13 mouse cellular contexts compared by ENCODE assay signal in genomic region chr7:133162131-133162530, GRCm38 (mm10). TPM values are rescaled to one million over a fixed set of nuclear protein-coding genes. Genes with fewer than 3 reads are reported as not detected.
DNase-seq lines count a peak whose midpoint lies in the region; ATAC-seq and TF ChIP-seq lines count a peak whose summit lies in the region.
"Had no signal": no experiment of that assay in that cellular context is flagged by ENCODE, and none has a peak within 500 bp of the region (broad histone marks: within the 10 kb centered on the region; RNA-seq: fewer than 3 reads in every experiment).

No protein-coding gene starts in this region.

- WGBS in kidney, embryonic 14.5 days: 48% methylated on average over 2 of the region's 2 CpGs
- WGBS in lung, embryonic 16.5 days: 30% methylated on average over 2 of the region's 2 CpGs
- WGBS in embryonic facial prominence, embryonic 15.5 days: 46% methylated on average over 2 of the region's 2 CpGs

- no peaks in the 10 kb centered on the region for H3K36me3 ChIP-seq in kidney, embryonic 14.5 days (ENCODE audit: control insufficient read depth, insufficient read depth, low read length)
- H3K36me3 ChIP-seq in lung, embryonic 16.5 days (ENCODE audit: control insufficient read depth, insufficient read depth, low read length): no peaks in the 10 kb centered on the region
- H3K36me3 ChIP-seq in embryonic facial prominence, embryonic 15.5 days: no peaks in the 10 kb centered on the region
- no peaks in the 10 kb centered on the region for H3K36me3 ChIP-seq in myocyte (ENCODE audit: control insufficient read depth, insufficient read depth)

- no peak overlapping the region for H3K4me2 ChIP-seq in kidney, embryonic 14.5 days (replicated peaks; ENCODE audit: low read depth, low read length)
- no peak overlapping the region for H3K4me2 ChIP-seq in lung, embryonic 16.5 days (ENCODE audit: low read depth, low read length)
- no peak overlapping the region for H3K4me2 ChIP-seq in embryonic facial prominence, embryonic 15.5 days (replicated peaks)
- H3K4me2 ChIP-seq in myocyte (ENCODE audit: low read depth): peak overlapping the region; percentile 42
- H3K4me2 ChIP-seq: forebrain, embryonic 13.5 days had no signal

- no peak for TF ChIP-seq POLR2A in myocyte (IDR thresholded peaks at IDR 0.05; ENCODE audit: insufficient read length, low read depth)

- no peak for ATAC-seq in kidney, embryonic 14.5 days (ENCODE audit: low FRiP score, low TSS enrichment)
- peak; percentile 58 for ATAC-seq in lung, embryonic 16.5 days (ENCODE audit: low read depth)
- ATAC-seq in embryonic facial prominence, embryonic 15.5 days (ENCODE audit: insufficient number of reproducible peaks, low FRiP score, low TSS enrichment, low read depth): 0 out of 2 replicates have a peak, but pooled peaks have one; percentile 29
- ATAC-seq: forebrain, embryonic 13.5 days had no signal

- no peaks in the 10 kb centered on the region for H3K27me3 ChIP-seq in kidney, embryonic 14.5 days (ENCODE audit: control insufficient read depth, insufficient read depth, low read length)
- no peaks in the 10 kb centered on the region for H3K27me3 ChIP-seq in lung, embryonic 16.5 days (ENCODE audit: control insufficient read depth, insufficient read depth, low read depth, low read length)
- no peaks in the 10 kb centered on the region for H3K27me3 ChIP-seq in embryonic facial prominence, embryonic 15.5 days
- no peaks in the 10 kb centered on the region for H3K27me3 ChIP-seq in myocyte (ENCODE audit: control insufficient read depth, insufficient read depth, insufficient read length)
- H3K27me3 ChIP-seq: forebrain, embryonic 13.5 days had no signal

- H3ac ChIP-seq in myocyte (ENCODE audit: control insufficient read depth, insufficient read length): no peak overlapping the region

- H3K4me1 ChIP-seq in kidney, embryonic 14.5 days (ENCODE audit: control insufficient read depth, insufficient read depth, low read length): peaks cover 3% of the 10 kb centered on the region; the same call in 1 of the 2 replicates
- H3K4me1 ChIP-seq in lung, embryonic 16.5 days (replicated peaks; ENCODE audit: control insufficient read depth, insufficient read depth, low read length): peaks cover 21% of the 10 kb centered on the region
- peaks cover 9% of the 10 kb centered on the region; the same call in 1 of the 2 replicates for H3K4me1 ChIP-seq in embryonic facial prominence, embryonic 15.5 days

- H3K4me3 ChIP-seq in kidney, embryonic 14.5 days (ENCODE audit: low read length): no peak overlapping the region
- no peak overlapping the region for H3K4me3 ChIP-seq in lung, embryonic 16.5 days (ENCODE audit: low read length)
- no peak overlapping the region for H3K4me3 ChIP-seq in embryonic facial prominence, embryonic 15.5 days (replicated peaks)
- no peak overlapping the region for H3K4me3 ChIP-seq in myocyte
- H3K4me3 ChIP-seq: forebrain, embryonic 13.5 days had no signal

- no peak for DNase-seq in kidney, postnatal 14 days
- DNase-seq in lung, postnatal 10 days: no peak
- no peak for DNase-seq in adrenal gland, postnatal 36 days
- no peak for DNase-seq in adrenal gland, postnatal 10 days
- DNase-seq: adrenal gland, adult 8-10 months; cerebellum, adult 2 months had no signal

- no peaks in the 10 kb centered on the region for H3K9me3 ChIP-seq in kidney, embryonic 14.5 days (ENCODE audit: control insufficient read depth, low read length)
- H3K9me3 ChIP-seq in lung, embryonic 16.5 days (ENCODE audit: control insufficient read depth, low read length): no peaks in the 10 kb centered on the region
- H3K9me3 ChIP-seq in embryonic facial prominence, embryonic 15.5 days (replicated peaks): no peaks in the 10 kb centered on the region
- H3K9me3 ChIP-seq: forebrain, embryonic 13.5 days had no signal

- H3K27ac ChIP-seq in kidney, embryonic 14.5 days (ENCODE audit: low read depth, low read length): peak overlapping the region; percentile 51; the same call in 1 of the 2 replicates
- peak overlapping the region; percentile 77 for H3K27ac ChIP-seq in lung, embryonic 16.5 days (ENCODE audit: low read length)
- no peak overlapping the region; the same call in 1 of the 2 replicates for H3K27ac ChIP-seq in embryonic facial prominence, embryonic 15.5 days (replicated peaks)
- H3K27ac ChIP-seq: forebrain, embryonic 13.5 days; liver, embryonic 14.5 days had no signal

- H3K9ac ChIP-seq in kidney, embryonic 14.5 days (ENCODE audit: low read depth, low read length): no peak overlapping the region
- H3K9ac ChIP-seq in lung, embryonic 16.5 days (ENCODE audit: low read length): no peak overlapping the region
- no peak overlapping the region for H3K9ac ChIP-seq in embryonic facial prominence, embryonic 15.5 days
- H3K9ac ChIP-seq: forebrain, embryonic 13.5 days; liver, embryonic 14.5 days had no signal

- no peaks in the 10 kb centered on the region for H3K79me2 ChIP-seq in myocyte (ENCODE audit: control insufficient read depth, insufficient read depth)

TF ChIP-seq in myocyte, 11 proteins besides CTCF, POLR2A, EP300 and RAD21:
- TF ChIP-seq MYOG (IDR thresholded peaks at IDR 0.05; ENCODE audit: control insufficient read depth in 1 of 3, insufficient read depth in 1 of 3, insufficient read length in 2 of 3, low read depth in 2 of 3) (peak in 1 of 3 experiments; percentile 3), MAX (IDR thresholded peaks at IDR 0.05; ENCODE audit: low read depth) (no peak)

RNA-seq across cellular contexts. Expression of gene Ctbp2, which starts 38.0 kb away (rescaled TPM):
- 132 and 157 TPM in 2 replicates for polyA plus RNA-seq in kidney, embryonic 14.5 days (2014; fragmentation: Nextera tagmentation; extraction: Ambion mirVana)
- polyA plus RNA-seq in lung, embryonic 16.5 days (2015; fragmentation: Nextera tagmentation; extraction: Ambion mirVana): 75.4 and 78.4 TPM in 2 replicates
- 64.7 and 71.3 TPM in 2 replicates for polyA plus RNA-seq in embryonic facial prominence, embryonic 15.5 days (2015; fragmentation: Nextera tagmentation; extraction: Ambion mirVana)
- polyA plus RNA-seq in myocyte (2012; fragmentation: generic; extraction: Trizol): 22.4 TPM
- 10 to 100 TPM; 65.6 to 68.6 TPM for total RNA-seq in adrenal gland, postnatal 36 days (2021)
- total RNA-seq in adrenal gland, postnatal 10 days (2021): 10 to 100 TPM; 52.8 to 63.1 TPM

RNA-seq across cellular contexts. Expression of gene Fgfr2, which starts 39.0 kb away (rescaled TPM):
- polyA plus RNA-seq in kidney, embryonic 14.5 days (2014; fragmentation: Nextera tagmentation; extraction: Ambion mirVana): 62.8 and 133 TPM in 2 replicates
- 175 and 182 TPM in 2 replicates for polyA plus RNA-seq in lung, embryonic 16.5 days (2015; fragmentation: Nextera tagmentation; extraction: Ambion mirVana)
- 131 and 137 TPM in 2 replicates for polyA plus RNA-seq in embryonic facial prominence, embryonic 15.5 days (2015; fragmentation: Nextera tagmentation; extraction: Ambion mirVana)
- polyA plus RNA-seq in myocyte (2012; fragmentation: generic; extraction: Trizol): 0.17 TPM
- 100 to 1,000 TPM; 190 to 480 TPM for total RNA-seq in adrenal gland, postnatal 36 days (2021)
- total RNA-seq in adrenal gland, postnatal 10 days (2021): 100 to 1,000 TPM; 128 to 169 TPM
- total RNA-seq: hematopoietic stem cell, adult 5-6 weeks had no signal

Comparison
In these comparisons a context has a peak if more than half of its experiments do, and no peak if none do; other contexts are left out.
1. RNA of gene Fgfr2, which starts 39.0 kb away (polyA plus RNA-seq): 175 to 182 TPM in lung, embryonic 16.5 days, 131 to 137 TPM in embryonic facial prominence, embryonic 15.5 days and 62.8 to 133 TPM in kidney, embryonic 14.5 days; 0.17 TPM in myocyte (single experiment); every median in the first group is over 10 times any median in the second.